Mouse (Mus musculus): ENCODE measurements around the gene Fzd7.

Gene Fzd7

GRCm38 (mm10) chr1:59472368-59473180 is 9.7 kb upstream of the Fzd7 start:
- DNase-seq (ENCODE audit: low spot score) = no peak

GRCm38 (mm10) chr1:59473181-59473555 is 9.1 kb upstream of the Fzd7 start:
- DNase-seq (ENCODE audit: low spot score) = no peak

- no peak for DNase-seq (ENCODE audit: low spot score)
Measured at GRCm38 (mm10) chr1:59475618-59476017, 6.6 kb upstream of the Fzd7 start.

- DNase-seq (ENCODE audit: low spot score) = no peak
Measured at GRCm38 (mm10) chr1:59478911-59479310, 3.3 kb upstream of the Fzd7 start.

- no peak for DNase-seq (ENCODE audit: low spot score)
Measured at GRCm38 (mm10) chr1:59480821-59481455, 1.3 kb upstream of the Fzd7 start.

- DNase-seq (ENCODE audit: low spot score) = peak; percentile 96
Measured at GRCm38 (mm10) chr1:59481456-59482291, 550 bp upstream of the Fzd7 start.

GRCm38 (mm10) chr1:59482696-59483520 is 684 bp downstream of the Fzd7 start:
- peak; percentile 22 for DNase-seq (ENCODE audit: low spot score)

GRCm38 (mm10) chr1:59483521-59484245 is 1.5 kb downstream of the Fzd7 start:
- DNase-seq (ENCODE audit: low spot score) = peak; percentile 36

GRCm38 (mm10) chr1:59484314-59484713 is 2.1 kb downstream of the Fzd7 start:
- no peak for DNase-seq (ENCODE audit: low spot score)

- peak; percentile 50 for DNase-seq (ENCODE audit: low spot score)
Measured at GRCm38 (mm10) chr1:59484791-59485785, 2.9 kb downstream of the Fzd7 start.

- DNase-seq (ENCODE audit: low spot score) = no peak
Measured at GRCm38 (mm10) chr1:59485803-59486202, 3.6 kb downstream of the Fzd7 start.

- peak; percentile 21 for DNase-seq (ENCODE audit: low spot score)
Measured at GRCm38 (mm10) chr1:59487651-59488051, 5.4 kb downstream of the Fzd7 start.

GRCm38 (mm10) chr1:59488481-59488880 is 6.3 kb downstream of the Fzd7 start:
- DNase-seq (ENCODE audit: low spot score) = no peak

- DNase-seq (ENCODE audit: low spot score) = no peak
Measured at GRCm38 (mm10) chr1:59488991-59489390, 6.8 kb downstream of the Fzd7 start.

- DNase-seq (ENCODE audit: low spot score) = no peak
Measured at GRCm38 (mm10) chr1:59491517-59491916, 9.3 kb downstream of the Fzd7 start.

- DNase-seq (ENCODE audit: low spot score) = no peak
Measured at GRCm38 (mm10) chr1:59492432-59492831, 10.2 kb downstream of the Fzd7 start.

- DNase-seq (ENCODE audit: low spot score) = no peak
Measured at GRCm38 (mm10) chr1:59495970-59496369, 13.7 kb downstream of the Fzd7 start.

- DNase-seq (ENCODE audit: low spot score) = no peak
Measured at GRCm38 (mm10) chr1:59497741-59498613, 15.8 kb downstream of the Fzd7 start.

GRCm38 (mm10) chr1:59499327-59499726 is 17.1 kb downstream of the Fzd7 start:
- DNase-seq (ENCODE audit: low spot score) = no peak

All from testis, postnatal 14 days (tissue).